Mouse (Mus musculus): ENCODE results near the gene 6330409D20Rik. TPM values are rescaled to one million over a fixed set of nuclear protein-coding genes. Genes with fewer than 3 reads are reported as not detected.

The 6330409D20Rik gene
- 0.22 TPM in 1 of 2 replicates, not detected in the other for polyA plus RNA-seq (2014; fragmentation: Nextera tagmentation; extraction: Ambion mirVana)

- no peaks in the 10 kb centered on the region for H3K9me3 ChIP-seq (ENCODE audit: control insufficient read depth, low read length)
- H3K4me2 ChIP-seq: peak within 1 kb of the TSS; percentile 80
- peaks cover 8% of the 10 kb centered on the region for H3K4me1 ChIP-seq (replicated peaks; ENCODE audit: control insufficient read depth, insufficient read depth, low read length)
- H3K9ac ChIP-seq (ENCODE audit: low read depth, low read length): peak within 1 kb of the TSS; percentile 17; the same call in 1 of the 2 replicates
- peak within 1 kb of the TSS; percentile 41 for H3K4me3 ChIP-seq (ENCODE audit: low read depth, low read length)
- no peak within 1 kb of the TSS for H3K27ac ChIP-seq (ENCODE audit: low read depth, low read length)
- 0 out of 2 replicates have a peak, but pooled peaks cover 3% of the 10 kb centered on the region for H3K36me3 ChIP-seq (ENCODE audit: control insufficient read depth, insufficient read depth, low read length)
- ATAC-seq (replicated peaks; ENCODE audit: low FRiP score): no peak
- 20% methylated on average over 11 of the region's 11 CpGs for WGBS
- H3K27me3 ChIP-seq (replicated peaks; ENCODE audit: control insufficient read depth, insufficient read depth, low read length): peaks cover 22% of the 10 kb centered on the region
- DNase-seq (ENCODE audit: low spot score): no peak
These were observed at the start of gene 6330409D20Rik for GRCm38 (mm10) chr2:32740916-32741272. TSS of gene 6330409D20Rik (minus strand) at chr2:32741016.

DNA sequence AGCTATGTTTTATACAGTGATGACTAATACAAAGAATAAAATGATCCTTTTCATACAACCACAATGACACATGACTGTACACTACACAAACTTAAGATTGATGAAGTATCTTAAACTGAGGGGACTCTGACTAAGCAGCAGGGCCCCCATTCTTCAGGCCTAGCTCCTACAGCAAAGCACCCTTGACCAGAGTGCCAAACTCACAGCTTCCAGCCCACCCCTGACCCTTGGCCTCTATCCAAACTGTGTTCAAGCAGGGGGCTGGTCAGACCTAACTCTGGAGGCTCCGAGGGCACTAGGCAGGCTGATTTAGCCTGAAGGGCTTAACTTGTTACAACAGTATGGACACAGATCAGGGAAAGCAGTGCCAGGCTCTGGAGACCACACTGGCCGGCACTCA lies 47.8 kb upstream of the 6330409D20Rik start:
- Histone ChIP-seq H3K9me3 (ENCODE audit: control insufficient read depth, low read length) (no peaks in the 10 kb centered on the region), H3K27ac (ENCODE audit: low read depth, low read length) (no peak overlapping the region), H3K27me3 (replicated peaks; ENCODE audit: control insufficient read depth, insufficient read depth, low read length) (no peaks in the 10 kb centered on the region), H3K4me3 (ENCODE audit: low read depth, low read length) (no peak overlapping the region), H3K4me2 (no peak overlapping the region), H3K4me1 (replicated peaks; ENCODE audit: control insufficient read depth, insufficient read depth, low read length) (peaks cover 3% of the 10 kb centered on the region; the same call in 1 of the 2 replicates), H3K9ac (ENCODE audit: low read depth, low read length) (no peak overlapping the region), H3K36me3 (ENCODE audit: control insufficient read depth, insufficient read depth, low read length) (no peaks in the 10 kb centered on the region)
- 50% methylated on average over 2 of the region's 2 CpGs for WGBS
- DNase-seq (ENCODE audit: low spot score): no peak
- ATAC-seq (replicated peaks; ENCODE audit: low FRiP score): no peak

- H3K4me3 ChIP-seq (ENCODE audit: low read depth, low read length): no peak overlapping the region
- DNase-seq (ENCODE audit: low spot score) (no peak), ATAC-seq (replicated peaks; ENCODE audit: low FRiP score) (no peak)
- no peak overlapping the region for H3K4me2 ChIP-seq
- H3K9ac ChIP-seq (ENCODE audit: low read depth, low read length): no peak overlapping the region
- WGBS: 47% methylated on average over 6 of the region's 6 CpGs
- peaks cover 3% of the 10 kb centered on the region; the same call in 1 of the 2 replicates for H3K4me1 ChIP-seq (replicated peaks; ENCODE audit: control insufficient read depth, insufficient read depth, low read length)
- H3K36me3 ChIP-seq (ENCODE audit: control insufficient read depth, insufficient read depth, low read length): no peaks in the 10 kb centered on the region
- H3K27me3 ChIP-seq (replicated peaks; ENCODE audit: control insufficient read depth, insufficient read depth, low read length): no peaks in the 10 kb centered on the region
- H3K27ac ChIP-seq (ENCODE audit: low read depth, low read length): no peak overlapping the region
- no peaks in the 10 kb centered on the region for H3K9me3 ChIP-seq (ENCODE audit: control insufficient read depth, low read length)
These were observed 46.4 kb upstream of the 6330409D20Rik start for GRCm38 (mm10) chr2:32787176-32787575.

- H3K27me3 ChIP-seq (replicated peaks; ENCODE audit: control insufficient read depth, insufficient read depth, low read length): no peaks in the 10 kb centered on the region
- ATAC-seq (replicated peaks; ENCODE audit: low FRiP score) (no peak), DNase-seq (ENCODE audit: low spot score) (no peak)
- no peak within 1 kb of the TSS for H3K27ac ChIP-seq (ENCODE audit: low read depth, low read length)
- no peaks in the 10 kb centered on the region for H3K36me3 ChIP-seq (ENCODE audit: control insufficient read depth, insufficient read depth, low read length)
- 56% methylated on average over 4 of the region's 4 CpGs for WGBS
- H3K9ac ChIP-seq (ENCODE audit: low read depth, low read length): no peak within 1 kb of the TSS
- peaks cover 3% of the 10 kb centered on the region; the same call in 1 of the 2 replicates for H3K4me1 ChIP-seq (replicated peaks; ENCODE audit: control insufficient read depth, insufficient read depth, low read length)
- no peak within 1 kb of the TSS for H3K4me3 ChIP-seq (ENCODE audit: low read depth, low read length)
- no peak within 1 kb of the TSS for H3K4me2 ChIP-seq
- no peaks in the 10 kb centered on the region for H3K9me3 ChIP-seq (ENCODE audit: control insufficient read depth, low read length)
These were observed 43.3 kb upstream of the 6330409D20Rik start, which contains the start of gene Cfap157 for GRCm38 (mm10) chr2:32784048-32784681. TSS of gene Cfap157 (minus strand) at chr2:32784428.

GRCm38 (mm10) chr2:32781710-32782109 lies 40.9 kb upstream of the 6330409D20Rik start:
- Histone ChIP-seq H3K27me3 (replicated peaks; ENCODE audit: control insufficient read depth, insufficient read depth, low read length) (no peaks in the 10 kb centered on the region), H3K36me3 (ENCODE audit: control insufficient read depth, insufficient read depth, low read length) (peaks cover 2% of the 10 kb centered on the region; the same call in 1 of the 2 replicates), H3K9ac (ENCODE audit: low read depth, low read length) (no peak overlapping the region), H3K4me2 (no peak overlapping the region), H3K4me1 (replicated peaks; ENCODE audit: control insufficient read depth, insufficient read depth, low read length) (no peaks in the 10 kb centered on the region), H3K9me3 (ENCODE audit: control insufficient read depth, low read length) (no peaks in the 10 kb centered on the region), H3K27ac (ENCODE audit: low read depth, low read length) (no peak overlapping the region), H3K4me3 (ENCODE audit: low read depth, low read length) (no peak overlapping the region)
- DNase-seq (ENCODE audit: low spot score) (no peak), ATAC-seq (replicated peaks; ENCODE audit: low FRiP score) (no peak)
- WGBS: 67% methylated on average over 6 of the region's 6 CpGs

DNA sequence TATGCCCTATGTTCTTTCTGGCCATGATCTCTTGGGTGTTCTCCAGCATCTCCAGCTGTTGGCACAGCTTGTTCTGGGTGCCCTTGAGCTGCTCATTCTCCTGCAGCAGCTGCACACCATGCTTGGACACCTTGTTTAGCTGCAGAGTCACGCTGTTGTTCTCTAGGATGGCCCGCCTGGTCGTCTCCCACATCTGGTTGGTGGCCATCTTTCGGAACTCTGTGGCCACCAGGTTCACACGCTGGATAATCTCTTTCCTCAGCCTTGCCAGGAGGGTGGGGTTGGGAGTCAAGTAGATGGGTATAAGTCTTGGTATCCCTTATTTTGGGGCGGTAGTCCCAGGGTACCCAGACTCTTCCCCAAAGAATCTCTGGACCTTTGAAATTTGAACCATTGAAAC lies 38.9 kb upstream of the 6330409D20Rik start:
- no peak for ATAC-seq (replicated peaks; ENCODE audit: low FRiP score)
- H3K27ac ChIP-seq (ENCODE audit: low read depth, low read length): no peak overlapping the region
- WGBS: 83% methylated on average over 6 of the region's 6 CpGs
- no peak overlapping the region for H3K4me3 ChIP-seq (ENCODE audit: low read depth, low read length)
- H3K4me2 ChIP-seq: no peak overlapping the region
- no peaks in the 10 kb centered on the region for H3K27me3 ChIP-seq (replicated peaks; ENCODE audit: control insufficient read depth, insufficient read depth, low read length)
- DNase-seq (ENCODE audit: low spot score): no peak
- peaks cover 2% of the 10 kb centered on the region; the same call in 1 of the 2 replicates for H3K36me3 ChIP-seq (ENCODE audit: control insufficient read depth, insufficient read depth, low read length)
- H3K9ac ChIP-seq (ENCODE audit: low read depth, low read length): no peak overlapping the region
- peaks cover 6% of the 10 kb centered on the region; the same call in 1 of the 2 replicates for H3K4me1 ChIP-seq (replicated peaks; ENCODE audit: control insufficient read depth, insufficient read depth, low read length)
- no peaks in the 10 kb centered on the region for H3K9me3 ChIP-seq (ENCODE audit: control insufficient read depth, low read length)

DNA sequence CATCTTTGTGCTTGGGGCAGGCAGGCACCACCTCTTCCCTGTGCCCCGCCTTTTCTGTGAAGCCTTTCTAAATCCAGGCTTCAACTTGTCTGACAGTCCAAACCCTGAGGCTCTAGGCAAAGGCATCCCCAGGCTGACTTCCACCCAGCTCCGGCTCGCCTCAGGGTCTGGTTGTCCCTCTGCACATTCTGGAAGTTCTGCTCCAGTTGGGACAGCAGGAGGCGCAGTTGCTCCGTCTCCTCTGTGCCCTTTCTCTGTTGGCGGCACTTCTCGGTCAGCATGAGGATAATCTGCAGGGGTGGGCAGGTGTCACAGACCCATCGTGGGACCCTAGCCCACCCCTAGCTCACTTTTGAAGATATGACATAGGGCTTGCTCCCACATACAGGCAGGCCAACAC lies 38.3 kb upstream of the 6330409D20Rik start:
- Histone ChIP-seq H3K27me3 (replicated peaks; ENCODE audit: control insufficient read depth, insufficient read depth, low read length) (no peaks in the 10 kb centered on the region), H3K4me1 (replicated peaks; ENCODE audit: control insufficient read depth, insufficient read depth, low read length) (peaks cover 6% of the 10 kb centered on the region; the same call in 1 of the 2 replicates), H3K4me3 (ENCODE audit: low read depth, low read length) (no peak overlapping the region), H3K27ac (ENCODE audit: low read depth, low read length) (no peak overlapping the region), H3K9me3 (ENCODE audit: control insufficient read depth, low read length) (no peaks in the 10 kb centered on the region), H3K9ac (ENCODE audit: low read depth, low read length) (no peak overlapping the region), H3K4me2 (no peak overlapping the region), H3K36me3 (ENCODE audit: control insufficient read depth, insufficient read depth, low read length) (peaks cover 2% of the 10 kb centered on the region; the same call in 1 of the 2 replicates)
- ATAC-seq (replicated peaks; ENCODE audit: low FRiP score) (no peak), DNase-seq (ENCODE audit: low spot score) (peak; percentile 60)
- 26% methylated on average over 8 of the region's 8 CpGs for WGBS

DNA sequence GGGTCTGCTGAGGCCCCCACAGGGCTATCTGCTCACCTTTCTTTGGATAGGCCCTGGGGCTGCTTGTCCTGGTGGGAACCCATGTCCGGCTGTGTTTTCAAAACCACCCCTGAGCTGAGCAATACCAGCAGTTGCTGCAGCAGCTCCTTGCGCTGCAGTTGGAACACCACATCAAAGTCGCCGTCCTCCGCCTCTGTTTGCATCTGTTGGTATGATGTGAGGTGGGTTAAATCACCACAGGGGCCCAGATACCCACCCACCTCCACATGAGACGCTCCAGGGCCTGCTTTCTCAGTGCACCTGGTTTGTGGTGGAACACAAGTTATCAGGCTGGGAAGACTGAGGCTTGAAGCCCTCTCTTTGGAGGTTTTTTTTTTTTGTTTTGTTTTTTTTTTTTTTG lies 37.3 kb upstream of the 6330409D20Rik start:
- no peak overlapping the region for H3K9ac ChIP-seq (ENCODE audit: low read depth, low read length)
- H3K9me3 ChIP-seq (ENCODE audit: control insufficient read depth, low read length): no peaks in the 10 kb centered on the region
- no peaks in the 10 kb centered on the region for H3K27me3 ChIP-seq (replicated peaks; ENCODE audit: control insufficient read depth, insufficient read depth, low read length)
- no peak overlapping the region for H3K27ac ChIP-seq (ENCODE audit: low read depth, low read length)
- WGBS: 90% methylated on average over 6 of the region's 6 CpGs
- ATAC-seq (replicated peaks; ENCODE audit: low FRiP score): no peak
- peaks cover 2% of the 10 kb centered on the region; the same call in 1 of the 2 replicates for H3K36me3 ChIP-seq (ENCODE audit: control insufficient read depth, insufficient read depth, low read length)
- peaks cover 6% of the 10 kb centered on the region; the same call in 1 of the 2 replicates for H3K4me1 ChIP-seq (replicated peaks; ENCODE audit: control insufficient read depth, insufficient read depth, low read length)
- H3K4me3 ChIP-seq (ENCODE audit: low read depth, low read length): no peak overlapping the region
- no peak overlapping the region for H3K4me2 ChIP-seq
- DNase-seq (ENCODE audit: low spot score): no peak

GRCm38 (mm10) chr2:32776192-32776591 lies 35.4 kb upstream of the 6330409D20Rik start:
- H3K4me3 ChIP-seq (ENCODE audit: low read depth, low read length): peak overlapping the region; percentile 54
- peaks cover 2% of the 10 kb centered on the region; the same call in 1 of the 2 replicates for H3K36me3 ChIP-seq (ENCODE audit: control insufficient read depth, insufficient read depth, low read length)
- ATAC-seq (replicated peaks; ENCODE audit: low FRiP score) (no peak; the same call in 1 of the 2 replicates), DNase-seq (ENCODE audit: low spot score) (no peak)
- H3K4me2 ChIP-seq: peak overlapping the region; percentile 85
- WGBS: 25% methylated on average over 22 of the region's 22 CpGs
- H3K9me3 ChIP-seq (ENCODE audit: control insufficient read depth, low read length): no peaks in the 10 kb centered on the region
- H3K27ac ChIP-seq (ENCODE audit: low read depth, low read length): no peak overlapping the region
- peak overlapping the region; percentile 37 for H3K9ac ChIP-seq (ENCODE audit: low read depth, low read length)
- H3K27me3 ChIP-seq (replicated peaks; ENCODE audit: control insufficient read depth, insufficient read depth, low read length): no peaks in the 10 kb centered on the region
- H3K4me1 ChIP-seq (replicated peaks; ENCODE audit: control insufficient read depth, insufficient read depth, low read length): peaks cover 14% of the 10 kb centered on the region
